8 mouse cellular contexts compared by ENCODE assay signal in the genomic region with DNA sequence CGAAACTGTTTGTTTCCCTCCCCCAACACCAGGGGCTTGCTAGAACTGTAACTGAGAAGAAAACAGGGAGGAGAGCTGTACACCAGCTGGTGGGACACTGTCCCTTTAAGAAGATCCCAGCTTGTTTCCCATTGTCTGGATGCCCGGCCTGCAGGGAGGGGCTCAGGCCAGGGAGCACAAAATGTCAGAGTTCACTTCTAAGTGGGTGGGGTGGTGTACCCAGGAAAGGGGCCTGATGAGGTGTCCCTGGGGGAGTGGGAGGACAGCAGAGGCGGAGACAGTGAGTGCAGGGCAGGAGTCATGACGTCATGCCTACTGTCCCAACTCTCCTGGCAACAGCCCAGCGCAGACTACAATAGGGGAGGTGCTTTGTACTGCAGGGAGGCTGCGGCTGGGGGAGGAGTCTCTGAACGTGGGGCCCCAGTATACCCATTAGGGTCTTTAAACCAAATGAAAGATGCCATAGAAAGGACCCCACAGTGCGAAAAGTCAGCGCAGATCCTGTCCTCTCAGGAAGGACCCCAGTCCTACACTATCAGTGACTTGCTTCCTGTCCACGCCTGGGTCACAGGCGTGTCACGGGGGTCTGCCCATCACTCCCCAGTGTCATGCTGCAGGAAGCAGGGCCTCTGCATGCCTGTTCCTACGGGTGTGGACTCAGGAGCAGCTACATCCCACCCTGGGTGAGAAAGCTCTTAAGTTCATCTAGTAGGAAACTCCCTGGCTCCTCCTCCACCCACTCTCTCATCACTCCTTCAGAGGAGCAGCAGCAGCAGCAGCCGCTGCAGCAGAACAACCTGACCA. TPM values are rescaled to one million over a fixed set of nuclear protein-coding genes. Genes with fewer than 3 reads are reported as not detected.
A peak's percentile ranks its signal among the peaks of the same experiment; 100 is the strongest.
DNase-seq lines count a peak whose midpoint lies in the region; ATAC-seq lines count a peak whose summit lies in the region.

No protein-coding gene starts in this region.

- H3K4me3 ChIP-seq in hindbrain, embryonic 16.5 days (ENCODE audit: low read length): peak overlapping the region; percentile 33

- H3K9me3 ChIP-seq in hindbrain, embryonic 16.5 days (ENCODE audit: control insufficient read depth, low read length): no peaks in the 10 kb centered on the region

- 0 out of 2 replicates have a peak, but pooled peaks cover 2% of the 10 kb centered on the region for H3K36me3 ChIP-seq in hindbrain, embryonic 16.5 days (ENCODE audit: control insufficient read depth, insufficient read depth, low read length)

- peak overlapping the region; percentile 63 for H3K9ac ChIP-seq in hindbrain, embryonic 16.5 days (ENCODE audit: low read depth, low read length)

- H3K4me1 ChIP-seq in hindbrain, embryonic 16.5 days (ENCODE audit: control insufficient read depth, insufficient read depth, low read depth, low read length): peaks cover 18% of the 10 kb centered on the region

- H3K27me3 ChIP-seq in hindbrain, embryonic 16.5 days (replicated peaks; ENCODE audit: control insufficient read depth, insufficient read depth, low read length): no peaks in the 10 kb centered on the region

- peak; percentile 71 for ATAC-seq in hindbrain, embryonic 16.5 days

- peak overlapping the region; percentile 71 for H3K27ac ChIP-seq in hindbrain, embryonic 16.5 days (ENCODE audit: low read depth, low read length)

- DNase-seq in NIH3T3 (ENCODE audit: low read depth): peak; percentile 81
- DNase-seq in cerebellum, adult 9-11 months: peak; percentile 42
- peak; percentile 55 to 64 for DNase-seq in gastrocnemius, adult 8-10 months (ENCODE audit: low spot score in 2 of 2)
- DNase-seq in layer of hippocampus, postnatal 36 days: peak; percentile 50 to 53
- DNase-seq in lung, postnatal 36 days: peak; percentile 96
- DNase-seq in ovary, postnatal 36 days (ENCODE audit: low spot score): peak; percentile 75
- DNase-seq in urinary bladder, postnatal 14 days (ENCODE audit: low spot score): peak; percentile 85

- 2% methylated on average over 14 of the region's 14 CpGs for WGBS in hindbrain, embryonic 16.5 days

- H3K4me2 ChIP-seq in hindbrain, embryonic 16.5 days (ENCODE audit: low read length): peak overlapping the region; percentile 61

RNA-seq across cellular contexts. Expression of gene Limk1, which starts 12.2 kb away (rescaled TPM):
- 1 to 10 TPM in 2 of 4 experiments, under 1 TPM in 2; 0.92 to 1.5 (median 1.2) TPM for total RNA-seq in gastrocnemius, adult 8-10 months (2022)
- polyA plus RNA-seq in hindbrain, embryonic 16.5 days (2015; fragmentation: Nextera tagmentation; extraction: Ambion mirVana): 22.0 and 22.1 TPM in 2 replicates
- total RNA-seq in layer of hippocampus, postnatal 36 days (2021): 10 to 100 TPM; 39.1 to 40.1 TPM

RNA-seq across cellular contexts. Expression of gene Eif4h, which starts 36.9 kb away (rescaled TPM):
- 10 to 100 TPM; 85.4 to 90.6 (median 87.9) TPM for total RNA-seq in gastrocnemius, adult 8-10 months (2022)
- 332 and 340 TPM in 2 replicates for polyA plus RNA-seq in hindbrain, embryonic 16.5 days (2015; fragmentation: Nextera tagmentation; extraction: Ambion mirVana)
- total RNA-seq in layer of hippocampus, postnatal 36 days (2021): 100 to 1,000 TPM; 304 to 317 TPM

Comparison
In these comparisons a context has a peak if more than half of its experiments do, and no peak if none do; other contexts are left out.
1. Peak in every context shown above with its lines: DNase-seq, ATAC-seq, H3K4me3 ChIP-seq and H3K27ac ChIP-seq.
2. DNase-seq: peak in every context shown above with its lines; median percentile 96 in lung, postnatal 36 days; 85 in urinary bladder, postnatal 14 days; 81 in NIH3T3; 75 in ovary, postnatal 36 days; 60 in gastrocnemius, adult 8-10 months; 52 in layer of hippocampus, postnatal 36 days; 42 in cerebellum, adult 9-11 months.
3. RNA of gene Limk1, which starts 12.2 kb away (total RNA-seq): 39.1 to 40.1 TPM in layer of hippocampus, postnatal 36 days; 0.92 to 1.5 TPM in gastrocnemius, adult 8-10 months; every median in the first group is over 10 times any median in the second.